Mouse (Mus musculus) lung, embryonic 15.5 days (tissue): ENCODE data around the gene Tmem269. TPM values are rescaled to one million over a fixed set of nuclear protein-coding genes. Genes with fewer than 3 reads are reported as not detected.

ENCODE experiments used
- ATAC-seq: fragments of 200-750 bp; cut with Nextera tagmentation; 2 replicates; pipeline ENCODE4 v1.8.0; 2017; ENCODE audit warnings: moderate number of reproducible peaks, borderline replicate concordance; ENCODE audit not compliant: low FRiP score, low TSS enrichment; ENCODE audit errors: extremely low read depth
- H3K27ac ChIP-seq: fragments of 300-500 bp; sonication (generic); 2 replicates; pipeline ENCODE4 v1.5.1; 2015; ENCODE audit warnings: moderate library complexity, mild to moderate bottlenecking, inconsistent platforms
- H3K27me3 ChIP-seq: fragments of 300-500 bp; sonication (generic); 2 replicates; pipeline ENCODE4 v1.6.1; 2015; ENCODE audit warnings: inconsistent platforms
- H3K36me3 ChIP-seq: fragments of 300-500 bp; sonication (generic); 2 replicates; pipeline ENCODE4 v1.6.1; 2015; ENCODE audit warnings: inconsistent platforms
- H3K4me1 ChIP-seq: fragments of 300-500 bp; sonication (generic); 2 replicates; pipeline ENCODE4 v1.6.1; 2015; ENCODE audit warnings: inconsistent platforms
- H3K4me2 ChIP-seq: fragments of 300-500 bp; sonication (generic); 2 replicates; pipeline ENCODE4 v1.6.1; 2015; ENCODE audit warnings: inconsistent platforms, mild to moderate bottlenecking, moderate library complexity
- H3K4me3 ChIP-seq: fragments of 300-500 bp; sonication (generic); 2 replicates; pipeline ENCODE4 v1.5.1; 2015; ENCODE audit warnings: mild to moderate bottlenecking, inconsistent platforms
- H3K9ac ChIP-seq: fragments of 300-500 bp; sonication (generic); 2 replicates; pipeline ENCODE4 v1.6.1; 2015; ENCODE audit warnings: inconsistent platforms
- H3K9me3 ChIP-seq: fragments of 300-500 bp; sonication (generic); 2 replicates; pipeline ENCODE4 v1.6.1; 2016; ENCODE audit warnings: inconsistent platforms
- WGBS: fragments of 180-500 bp; shearing (Covaris S2); methylation state at CpG from one replicate; pipeline ENCODE4 v1.1.7; 2015; 5-methylcytosine and 5-hydroxymethylcytosine counted together
- polyA plus RNA-seq: library from polyadenylated mRNA; unstranded; fragments of >200 nt; fragmentation: Nextera tagmentation; extraction: Ambion mirVana; gene quantifications from 2 replicates; pipeline ENCODE4 v1.2.1, GENCODE M21; 2015

The Tmem269 gene
- polyA plus RNA-seq, 1 experiment from 2014 or later, result not detected

- Histone ChIP-seq H3K27ac (peak within 1 kb of the TSS; percentile 77), H3K27me3 (no peaks in the 10 kb centered on the region), H3K4me3 (peak within 1 kb of the TSS; percentile 64), H3K4me2 (peak within 1 kb of the TSS; percentile 72), H3K9me3 (no peaks in the 10 kb centered on the region), H3K36me3 (peaks cover 11% of the 10 kb centered on the region; the same call in 1 of the 2 replicates), H3K4me1 (peaks cover 13% of the 10 kb centered on the region), H3K9ac (peak within 1 kb of the TSS; percentile 75)
- WGBS, result under 1% methylated on average over 65 of the region's 71 CpGs
- peak; percentile 95 for ATAC-seq
Observed at GRCm38 (mm10) chr4:119232410-119233255, 14.6 kb upstream of the Tmem269 start, which contains the start of the genes AU022252 and P3h1. Gene AU022252, minus strand, starts transcription at chr4:119232712. Gene P3h1, plus strand, starts transcription at chr4:119232915.

GRCm38 (mm10) chr4:119226751-119227150, 8.7 kb upstream of the Tmem269 start:
- Histone ChIP-seq H3K4me1 (peaks cover 5% of the 10 kb centered on the region), H3K9me3 (no peaks in the 10 kb centered on the region), H3K36me3 (peaks cover 46% of the 10 kb centered on the region), H3K4me2 (no peak overlapping the region), H3K4me3 (no peak overlapping the region), H3K27ac (no peak overlapping the region), H3K27me3 (no peaks in the 10 kb centered on the region), H3K9ac (no peak overlapping the region)
- ATAC-seq, result no peak
- WGBS, result 91% methylated on average over 11 of the region's 11 CpGs

GRCm38 (mm10) chr4:119225719-119226118, 7.7 kb upstream of the Tmem269 start:
- no peak overlapping the region for H3K9ac ChIP-seq
- no peak overlapping the region for H3K4me3 ChIP-seq
- no peaks in the 10 kb centered on the region for H3K4me1 ChIP-seq
- no peak overlapping the region for H3K27ac ChIP-seq
- H3K4me2 ChIP-seq, result no peak overlapping the region
- 84% methylated on average over 9 of the region's 9 CpGs for WGBS
- H3K9me3 ChIP-seq, result no peaks in the 10 kb centered on the region
- H3K27me3 ChIP-seq, result no peaks in the 10 kb centered on the region
- no peak for ATAC-seq
- peaks cover 46% of the 10 kb centered on the region for H3K36me3 ChIP-seq

GRCm38 (mm10) chr4:119224534-119224933, 6.5 kb upstream of the Tmem269 start:
- H3K27ac ChIP-seq, result no peak overlapping the region
- H3K4me3 ChIP-seq, result no peak overlapping the region
- no peak overlapping the region for H3K9ac ChIP-seq
- 98% methylated on average over 3 of the region's 3 CpGs for whole genome bisulfite sequencing
- H3K4me1 ChIP-seq, result no peaks in the 10 kb centered on the region
- H3K9me3 ChIP-seq, result no peaks in the 10 kb centered on the region
- peaks cover 46% of the 10 kb centered on the region for H3K36me3 ChIP-seq
- no peak for ATAC-seq
- H3K4me2 ChIP-seq, result no peak overlapping the region
- no peaks in the 10 kb centered on the region for H3K27me3 ChIP-seq

GRCm38 (mm10) chr4:119223696-119224095, 5.7 kb upstream of the Tmem269 start:
- ATAC-seq, result no peak
- no peak overlapping the region for H3K27ac ChIP-seq
- H3K4me3 ChIP-seq, result no peak overlapping the region
- H3K4me1 ChIP-seq, result no peaks in the 10 kb centered on the region
- H3K9ac ChIP-seq, result no peak overlapping the region
- H3K27me3 ChIP-seq, result no peaks in the 10 kb centered on the region
- no peak overlapping the region for H3K4me2 ChIP-seq
- H3K36me3 ChIP-seq, result peaks cover 46% of the 10 kb centered on the region
- H3K9me3 ChIP-seq, result no peaks in the 10 kb centered on the region
- WGBS, result 91% methylated on average over 1 of the region's 1 CpGs

- H3K27ac ChIP-seq, result no peak overlapping the region
- peak; percentile 50; the same call in 1 of the 2 replicates for ATAC-seq
- no peaks in the 10 kb centered on the region for H3K27me3 ChIP-seq
- WGBS, result 60% methylated on average over 8 of the region's 8 CpGs
- H3K4me3 ChIP-seq, result no peak overlapping the region
- H3K4me1 ChIP-seq, result peaks cover 4% of the 10 kb centered on the region
- no peak overlapping the region for H3K4me2 ChIP-seq
- H3K36me3 ChIP-seq, result no peaks in the 10 kb centered on the region
- H3K9me3 ChIP-seq, result no peaks in the 10 kb centered on the region
- no peak overlapping the region for H3K9ac ChIP-seq
Observed at GRCm38 (mm10) chr4:119216667-119217066, 1.4 kb downstream of the Tmem269 start.

GRCm38 (mm10) chr4:119204672-119205071, 13.3 kb downstream of the Tmem269 start:
- no peak for ATAC-seq
- no peak overlapping the region for H3K4me2 ChIP-seq
- H3K4me3 ChIP-seq, result no peak overlapping the region
- H3K27ac ChIP-seq, result no peak overlapping the region
- 18% methylated on average over 8 of the region's 8 CpGs for WGBS
- H3K9ac ChIP-seq, result no peak overlapping the region
- no peaks in the 10 kb centered on the region for H3K27me3 ChIP-seq
- H3K4me1 ChIP-seq, result no peaks in the 10 kb centered on the region
- no peaks in the 10 kb centered on the region for H3K9me3 ChIP-seq
- H3K36me3 ChIP-seq, result peaks cover 6% of the 10 kb centered on the region; the same call in 1 of the 2 replicates

- H3K36me3 ChIP-seq, result peaks cover 6% of the 10 kb centered on the region; the same call in 1 of the 2 replicates
Observed at GRCm38 (mm10) chr4:119198105-119198504, 19.9 kb downstream of the Tmem269 start.

GRCm38 (mm10) chr4:119195582-119196320, 22.3 kb downstream of the Tmem269 start:
- H3K27me3 ChIP-seq, result no peaks in the 10 kb centered on the region
- H3K4me1 ChIP-seq, result peaks cover 18% of the 10 kb centered on the region; the same call in 1 of the 2 replicates
- WGBS, result 8% methylated on average over 18 of the region's 18 CpGs
- H3K4me3 ChIP-seq, result peak overlapping the region; percentile 83
- peaks cover under 1% of the 10 kb centered on the region; the same call in 1 of the 2 replicates for H3K36me3 ChIP-seq
- peak overlapping the region; percentile 60 for H3K27ac ChIP-seq
- H3K9me3 ChIP-seq, result no peaks in the 10 kb centered on the region
- peak overlapping the region; percentile 66 for H3K4me2 ChIP-seq
- peak overlapping the region; percentile 84 for H3K9ac ChIP-seq
- ATAC-seq, result no peak

More at GRCm38 (mm10) chr4:119198105-119198504, 19.9 kb downstream of the Tmem269 start:
- H3K27ac ChIP-seq, result no peak overlapping the region
- no peak for ATAC-seq
- H3K4me1 ChIP-seq, result peaks cover 18% of the 10 kb centered on the region; the same call in 1 of the 2 replicates
- no peaks in the 10 kb centered on the region for H3K27me3 ChIP-seq
- H3K4me2 ChIP-seq, result no peak overlapping the region
- H3K9ac ChIP-seq, result no peak overlapping the region
- no peaks in the 10 kb centered on the region for H3K9me3 ChIP-seq
- 83% methylated on average over 6 of the region's 6 CpGs for WGBS
- no peak overlapping the region for H3K4me3 ChIP-seq

GRCm38 (mm10) chr4:119194909-119195581, 23.0 kb downstream of the Tmem269 start, which contains the start of gene Svbp:
Gene Svbp, plus strand, starts transcription at chr4:119195306.
- peak within 1 kb of the TSS; percentile 66 for H3K4me2 ChIP-seq
- peak within 1 kb of the TSS; percentile 83 for H3K4me3 ChIP-seq
- no peaks in the 10 kb centered on the region for H3K9me3 ChIP-seq
- no peaks in the 10 kb centered on the region for H3K27me3 ChIP-seq
- no peaks in the 10 kb centered on the region for H3K36me3 ChIP-seq
- H3K27ac ChIP-seq, result peak within 1 kb of the TSS; percentile 60
- WGBS, result under 1% methylated on average over 47 of the region's 47 CpGs
- H3K4me1 ChIP-seq, result peaks cover 18% of the 10 kb centered on the region; the same call in 1 of the 2 replicates
- peak; percentile 95 for ATAC-seq
- H3K9ac ChIP-seq, result peak within 1 kb of the TSS; percentile 84

GRCm38 (mm10) chr4:119192757-119193156, 25.3 kb downstream of the Tmem269 start:
- ATAC-seq, result no peak
- Histone ChIP-seq H3K27ac (no peak overlapping the region), H3K4me1 (peaks cover 18% of the 10 kb centered on the region; the same call in 1 of the 2 replicates), H3K9ac (no peak overlapping the region), H3K9me3 (no peaks in the 10 kb centered on the region), H3K4me3 (no peak overlapping the region), H3K36me3 (no peaks in the 10 kb centered on the region), H3K27me3 (0 out of 2 replicates have a peak, but pooled peaks cover 5% of the 10 kb centered on the region), H3K4me2 (no peak overlapping the region)
- WGBS, result 82% methylated on average over 4 of the region's 4 CpGs
